Mouse (Mus musculus): Measurements from ENCODE around the gene Tmco4.

DNA sequence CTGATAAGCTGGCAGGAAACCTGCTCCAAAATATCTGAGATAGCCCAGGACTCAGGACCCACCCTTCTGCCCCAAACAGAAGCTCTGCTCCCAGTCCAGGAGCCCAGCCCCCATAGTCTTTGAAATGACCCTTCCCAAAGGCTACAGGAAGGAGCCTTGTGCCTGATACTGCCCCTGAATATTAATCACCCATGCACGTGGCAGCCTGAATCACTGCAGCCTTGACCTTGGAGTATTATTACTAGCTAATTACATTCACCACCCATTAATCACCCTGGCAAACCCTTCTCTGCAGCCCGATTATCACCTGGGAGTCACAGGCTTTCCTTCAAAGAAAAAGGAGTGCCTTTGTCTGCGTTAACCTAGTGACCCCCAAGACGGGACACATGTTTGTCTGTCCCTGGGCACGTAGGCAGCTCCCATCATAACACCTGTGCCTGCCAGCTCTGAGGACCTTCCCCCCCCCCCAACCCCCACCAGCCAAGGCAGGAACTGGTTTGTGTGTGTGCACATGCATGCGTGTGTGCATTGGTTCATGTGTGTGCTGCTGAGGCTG is 35.4 kb downstream of the Tmco4 start:
- TF ChIP-seq CTCF (IDR thresholded peaks at IDR 0.05; ENCODE audit: control insufficient read depth, insufficient read depth, insufficient replicate concordance, low read depth, low read length) (no peak), POLR2A (IDR thresholded peaks at IDR 0.05; ENCODE audit: control insufficient read depth, low read depth, low read length) (no peak)

Measured in testis, adult 2 months (tissue).